Mouse (Mus musculus) fat pad, adult 2 months (tissue): Measurements from ENCODE around the gene Gm10668.
"Not testable (repeated sequence)": the region's sequence is repeated elsewhere in the genome, so short reads cannot be mapped to it uniquely, and the experiment has no call there.

Source experiments
- DNase-seq: peaks from one replicate; pipeline ENCODE4 v3.0.0-alpha.2; 2011; ENCODE audit warnings: low read depth, low spot score; ENCODE audit errors: extremely low read depth

Gm10668 gene

GRCm38 (mm10) chr7:20730524-20730923 is at the start of gene Gm10668:
TSS of gene Gm10668 (minus strand) at chr7:20730624.
- not testable (repeated sequence) for DNase-seq

- DNase-seq = not testable (repeated sequence)
These were observed 40.5 kb upstream of the Gm10668 start, which contains the start of gene Vmn1r112 for GRCm38 (mm10) chr7:20770885-20771284. TSS of gene Vmn1r112 (plus strand) at chr7:20771185.

- not testable (repeated sequence) for DNase-seq
These were observed 27.3 kb downstream of the Gm10668 start, which contains the start of gene Vmn1r111 for GRCm38 (mm10) chr7:20703116-20703515. TSS of gene Vmn1r111 (minus strand) at chr7:20703216.
